Mouse (Mus musculus) gastrocnemius, postnatal 36 days (tissue): ENCODE measurements around the gene Olfr763. TPM values are rescaled to one million over a fixed set of nuclear protein-coding genes. Genes with fewer than 3 reads are reported as not detected.
"Not testable (repeated sequence)": the region's sequence is repeated elsewhere in the genome, so short reads cannot be mapped to it uniquely, and the experiment has no call there.

Experiments
- DNase-seq, 2 experiments: peaks; one replicate each; pipeline ENCODE4 v3.0.0; 2022
- intact Hi-C: fragments of 180-260 bp; cut with DNase I; formaldehyde crosslinking; loops from one replicate; pipeline ENCODE4 v1.15.1; 2025
- long read RNA-seq, 2 experiments: library from polyadenylated mRNA; stranded (forward); transcript quantifications; one replicate each; pipeline ENCODE4 v2.0.0; 2021
- total RNA-seq, 2 experiments: library from RNA; stranded (reverse); gene quantifications; 2 replicates each; pipeline ENCODE4 v1.2.3; 2021

Gene Olfr763
- total RNA-seq = not detected
- long read RNA-seq, experiment 1 = 0 reads
- long read RNA-seq, experiment 2 = 0 reads

DNA sequence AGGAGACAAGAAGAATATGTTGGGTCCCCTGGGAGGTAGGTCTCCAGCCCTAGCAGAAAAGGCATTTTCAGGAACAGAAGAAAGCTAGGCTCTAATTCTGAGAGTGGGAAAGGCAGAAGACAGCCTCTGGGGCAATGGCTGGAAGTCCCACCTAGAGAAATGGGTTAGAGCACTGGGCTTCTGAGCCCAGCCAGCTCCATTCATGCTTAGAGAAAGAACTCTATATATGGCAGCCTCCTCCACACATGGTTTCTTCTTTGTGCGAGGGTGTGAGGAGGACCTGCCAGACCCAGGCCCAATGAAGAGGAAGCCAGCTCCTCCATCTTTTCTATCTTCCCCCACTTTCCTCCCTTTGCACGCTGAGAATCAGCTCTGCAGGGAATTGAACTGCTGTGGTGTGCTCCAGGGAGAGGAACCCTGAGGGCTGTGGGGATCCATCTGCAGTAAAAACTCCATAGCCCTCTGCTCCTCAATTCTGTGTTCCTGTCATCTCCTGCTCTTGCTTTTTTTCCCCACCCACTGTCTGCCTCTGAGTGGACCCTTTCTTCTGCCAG, at the start of gene Olfr763:
Olfr763 (plus strand) TSS at position 504 of the 554 bp plus-strand sequence.
- intact Hi-C loops = no loop called here

DNA sequence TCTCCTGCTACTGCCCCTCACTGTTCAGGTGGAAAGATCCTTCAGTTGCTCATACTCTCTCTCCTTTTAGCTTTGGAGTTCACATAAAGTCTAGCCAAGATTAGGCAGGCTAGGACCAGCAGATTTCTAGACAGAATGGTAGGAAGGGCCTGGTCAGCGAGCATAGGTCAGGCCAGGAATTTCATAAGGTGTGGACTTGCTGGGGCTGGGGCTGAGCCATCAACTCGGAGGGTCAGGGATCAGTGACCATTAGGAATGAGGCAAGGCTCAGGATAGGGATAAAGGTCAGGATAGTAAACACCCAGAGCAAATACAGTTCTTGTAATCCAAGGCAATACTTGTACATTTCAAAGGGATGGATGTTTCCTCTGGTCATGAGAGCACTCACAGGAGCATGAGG, 45.6 kb upstream of the Olfr763 start:
- no peak for DNase-seq
- intact Hi-C loops = no loop called here

More for the DNA sequence above, at the start of gene Olfr763:
- DNase-seq = no peak

DNA sequence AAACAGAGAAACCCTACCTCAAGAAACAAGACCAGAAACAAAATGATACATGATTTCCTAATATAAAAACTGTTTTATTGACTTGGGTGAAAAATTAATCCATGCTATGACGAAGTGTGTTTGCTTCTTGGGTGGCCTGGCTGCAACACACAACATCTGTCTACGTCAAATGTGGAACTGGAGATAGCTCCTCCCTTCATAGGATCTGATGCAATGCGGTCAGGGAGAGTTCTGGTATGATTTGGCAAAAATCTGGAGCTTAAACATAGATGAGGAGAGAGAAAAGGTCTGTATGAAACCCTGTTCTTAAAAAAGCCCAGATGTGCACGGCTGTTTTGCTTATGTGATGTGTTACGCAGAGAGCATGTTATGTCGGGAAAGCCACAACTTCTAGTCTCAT, 44.7 kb upstream of the Olfr763 start:
- intact Hi-C loops = no loop called here
- DNase-seq = no peak

DNA sequence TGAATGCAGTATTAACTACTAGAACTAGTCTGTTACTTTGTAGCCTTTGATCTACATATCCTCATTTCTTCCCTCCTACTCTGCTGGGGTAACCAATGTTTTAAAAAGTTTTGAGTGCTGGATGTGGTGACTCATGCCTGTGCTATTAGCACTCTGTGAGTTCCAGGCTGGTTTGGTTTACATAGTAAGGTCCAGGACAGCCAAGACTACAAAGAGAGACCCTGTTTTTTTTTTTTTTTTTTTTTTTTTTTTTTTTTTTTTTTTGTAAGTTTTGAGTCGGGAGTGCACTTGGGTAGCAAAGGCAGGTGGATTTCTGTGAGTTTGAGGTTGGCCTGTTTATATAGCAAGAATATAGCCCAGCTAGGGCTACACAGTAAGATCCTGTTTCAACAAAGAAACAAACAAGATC, 42.2 kb upstream of the Olfr763 start:
- intact Hi-C loops = no loop called here
- no peak for DNase-seq

DNA sequence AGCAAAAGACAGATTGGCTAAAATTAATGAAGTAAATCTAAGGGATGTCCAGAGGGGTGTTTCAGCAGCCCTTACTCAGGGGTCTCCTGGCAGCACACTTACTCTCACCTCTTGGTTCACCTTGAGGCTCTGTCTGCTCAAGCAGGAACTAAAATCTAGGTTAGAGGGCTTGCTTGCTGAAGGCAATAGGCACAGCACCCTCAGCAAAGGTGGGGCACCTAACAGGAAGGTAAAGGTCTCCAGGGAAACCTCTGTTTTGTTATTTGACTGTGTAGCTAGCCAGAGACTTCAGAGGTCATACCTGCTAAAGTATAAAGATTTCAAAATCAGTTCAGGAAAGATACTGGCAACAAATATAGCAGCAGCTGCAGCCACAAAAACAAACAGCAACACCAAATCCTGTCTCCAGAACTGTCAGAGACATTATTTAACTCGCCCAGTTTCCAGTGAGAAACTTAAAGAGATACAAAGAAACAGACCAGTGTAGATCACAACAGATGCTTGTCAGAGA, 39.8 kb upstream of the Olfr763 start:
- DNase-seq = no peak
- intact Hi-C loops = loop anchor here (10.0 kb wide), 1 partner anchor 126 kb away; no protein-coding TSS in a partner anchor

DNA sequence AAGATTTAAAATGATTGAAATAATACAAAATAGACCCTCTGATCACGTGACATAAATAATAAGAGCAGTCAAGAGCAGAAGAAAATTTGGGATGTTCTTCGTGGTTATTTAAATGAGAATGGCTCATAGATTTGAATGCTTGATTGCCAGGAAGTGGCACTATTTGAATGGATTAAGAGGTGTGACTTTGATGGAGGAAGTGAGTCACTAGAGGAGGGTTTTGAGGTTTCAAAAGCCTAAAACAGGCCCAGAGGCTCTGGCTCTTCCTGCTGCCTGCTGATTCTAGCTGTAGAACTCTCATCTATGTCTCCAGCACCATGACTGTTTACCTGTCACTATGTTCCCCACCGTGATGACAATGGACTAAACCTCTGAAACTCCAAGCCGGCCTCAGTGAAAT, 37.8 kb upstream of the Olfr763 start:
- no peak for DNase-seq
- intact Hi-C loops = loop anchor here (10.0 kb wide), 1 partner anchor 128 kb away; no protein-coding TSS in a partner anchor

DNA sequence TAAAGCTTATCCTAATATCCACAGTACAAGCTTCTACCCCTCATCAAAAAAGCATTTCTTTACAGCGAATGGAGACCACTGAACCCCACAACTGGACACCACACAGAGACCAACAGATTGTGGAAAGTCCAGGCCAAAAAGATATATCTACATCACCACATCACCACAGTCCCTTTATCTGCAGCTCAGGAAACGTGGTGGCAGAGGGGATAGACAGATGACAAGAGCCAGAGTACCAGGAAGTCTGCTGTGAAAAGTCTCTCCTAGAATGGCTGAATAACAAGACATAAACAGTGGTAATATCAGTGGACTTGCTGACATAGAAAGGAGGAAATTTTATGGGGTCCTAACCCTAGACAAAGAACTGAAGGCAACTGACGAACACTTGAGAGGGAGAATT, 34.2 kb upstream of the Olfr763 start:
- intact Hi-C loops = loop anchor here (10.0 kb wide), 1 partner anchor 132 kb away; no protein-coding TSS in a partner anchor
- DNase-seq = no peak

DNA sequence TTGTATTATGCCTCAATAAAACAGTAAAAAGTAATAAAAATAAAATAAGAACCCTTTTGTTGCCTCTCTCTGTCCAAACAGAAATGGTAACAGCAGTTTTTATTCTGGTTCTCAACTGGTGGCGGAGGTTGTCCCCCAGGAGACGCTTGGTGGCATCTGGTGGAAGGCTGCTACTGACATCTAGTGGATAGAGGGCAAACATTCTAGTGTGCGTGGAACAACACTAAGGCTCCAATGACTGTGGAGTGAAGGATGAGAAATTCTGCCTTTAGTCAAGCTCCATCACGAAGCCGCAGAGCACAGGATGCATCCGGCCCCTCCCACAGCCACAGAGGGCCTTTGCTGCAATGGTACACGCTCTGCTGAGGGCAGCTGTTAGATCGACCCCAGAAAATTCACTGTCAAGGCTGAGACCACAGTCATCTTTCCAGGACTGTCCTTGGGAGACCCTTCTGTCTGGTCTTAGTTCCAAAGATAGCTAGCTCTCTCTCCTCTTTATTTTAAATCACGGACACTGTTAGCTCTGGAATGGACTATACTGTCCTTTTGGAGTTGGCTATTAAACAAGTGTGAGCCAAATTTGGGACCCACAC, 33.0 kb upstream of the Olfr763 start:
- intact Hi-C loops = loop anchor here (10.0 kb wide), 1 partner anchor 133 kb away; no protein-coding TSS in a partner anchor
- DNase-seq = peak in 1 of 2 experiments; percentile 20

DNA sequence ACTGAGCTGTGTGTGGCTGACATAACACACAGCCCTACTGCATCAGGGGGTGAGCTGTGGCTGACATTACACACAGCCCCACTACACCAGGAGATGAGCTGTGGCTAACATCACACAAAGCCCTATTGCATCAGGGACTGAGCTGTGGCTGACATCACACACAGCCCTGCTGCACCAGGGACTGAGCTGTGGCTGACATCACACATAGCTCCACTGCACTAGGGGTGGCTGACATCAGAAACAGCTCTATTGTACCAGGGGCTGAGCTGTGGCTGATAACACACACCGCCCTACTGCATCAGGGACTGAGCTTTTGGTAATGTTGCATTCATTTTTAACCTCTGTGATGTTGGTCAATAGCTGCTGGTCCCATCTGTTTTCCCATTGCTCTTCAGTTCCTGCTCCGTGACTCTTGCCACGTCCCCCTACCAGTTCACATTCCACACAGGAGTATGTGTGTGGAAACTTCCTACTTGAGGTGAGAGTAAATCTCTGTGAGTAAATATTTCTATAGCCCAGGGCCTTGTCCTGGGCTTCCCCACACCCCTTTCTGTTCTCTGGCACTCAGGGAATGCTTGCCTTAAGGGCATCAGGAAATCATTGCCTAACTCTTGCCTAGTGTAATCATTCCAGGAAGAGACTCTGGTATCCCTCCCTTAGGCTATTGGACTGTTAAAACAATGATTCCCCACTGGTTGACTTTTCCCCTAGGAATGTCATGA, 29.8 kb upstream of the Olfr763 start:
- intact Hi-C loops = no loop called here
- no peak for DNase-seq

DNA sequence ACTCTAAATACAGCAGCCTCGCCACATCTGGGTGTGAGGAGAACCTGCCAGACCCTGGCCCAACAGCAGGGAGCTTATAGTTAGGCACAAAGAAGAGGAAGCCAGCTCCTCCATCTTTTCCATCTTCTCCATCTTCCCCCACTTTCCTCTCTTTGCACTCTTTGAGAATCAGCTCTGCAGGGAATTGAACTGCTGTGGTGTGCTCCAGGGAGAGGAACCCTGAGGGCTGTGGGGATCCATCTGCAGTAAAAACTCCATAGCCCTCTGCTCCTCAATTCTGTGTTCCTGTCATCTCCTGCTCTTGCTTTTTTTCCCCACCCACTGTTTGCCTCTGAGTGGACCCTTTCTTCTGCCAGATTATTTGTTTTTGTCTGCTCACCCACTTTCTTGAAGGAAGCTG, 21.5 kb upstream of the Olfr763 start, which contains the start of gene Olfr9:
Olfr9 (plus strand) TSS at position 301 of the 400 bp plus-strand sequence.
- intact Hi-C loops, DNase-seq: not testable (repeated sequence)

DNA sequence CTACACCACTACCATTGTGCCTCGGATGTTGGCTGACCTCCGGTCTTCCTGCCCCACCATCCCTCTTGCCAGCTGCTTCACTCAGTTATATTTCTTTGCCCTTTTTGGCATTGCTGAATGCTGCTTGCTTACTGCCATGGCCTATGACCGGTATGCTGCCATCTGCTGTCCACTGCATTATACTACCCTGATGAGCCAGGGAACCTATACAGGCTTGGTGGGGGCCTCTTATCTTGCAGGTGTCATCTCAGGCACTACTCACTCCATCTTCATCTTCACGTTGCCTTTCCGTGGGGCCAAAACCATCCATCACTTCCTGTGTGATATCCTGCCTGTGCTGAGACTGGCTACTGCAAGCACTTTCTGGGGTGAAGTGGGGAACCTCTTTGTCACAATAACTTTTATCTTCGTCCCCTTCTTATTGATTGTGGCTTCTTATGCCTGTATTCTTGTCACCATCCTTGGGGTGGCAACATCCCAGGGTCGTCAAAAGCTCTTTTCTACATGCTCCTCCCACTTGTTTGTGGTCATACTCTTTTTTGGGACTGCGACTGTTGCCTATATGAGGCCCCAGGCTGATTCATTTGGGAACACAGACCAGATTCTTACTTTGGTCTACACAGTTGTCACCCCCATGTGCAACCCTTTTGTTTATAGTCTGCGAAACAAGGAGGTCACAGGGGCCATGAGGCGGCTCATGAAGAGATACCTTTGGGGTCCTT, 20.3 kb upstream of the Olfr763 start:
- intact Hi-C loops, DNase-seq: not testable (repeated sequence)

DNA sequence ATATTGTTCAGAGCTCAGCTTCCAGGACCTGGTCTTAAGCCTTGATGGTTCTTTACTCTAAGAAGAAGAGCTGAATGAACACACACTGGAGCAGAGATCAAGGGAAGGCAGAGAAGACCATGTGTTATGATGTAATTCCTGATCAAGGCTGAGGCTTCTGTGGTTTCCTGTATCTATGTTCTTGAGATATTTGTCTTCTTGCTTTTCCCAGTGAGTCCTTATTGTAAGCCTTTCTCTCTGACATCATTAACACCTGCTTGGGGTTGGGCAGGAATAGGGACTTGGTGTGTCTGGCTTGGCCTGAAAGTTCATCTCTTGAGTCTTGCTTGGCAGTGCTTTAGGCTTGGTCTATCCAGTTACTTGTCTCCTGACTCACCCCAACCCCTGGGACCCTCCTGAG, 19.6 kb upstream of the Olfr763 start:
- DNase-seq = no peak
- intact Hi-C loops = no loop called here

DNA sequence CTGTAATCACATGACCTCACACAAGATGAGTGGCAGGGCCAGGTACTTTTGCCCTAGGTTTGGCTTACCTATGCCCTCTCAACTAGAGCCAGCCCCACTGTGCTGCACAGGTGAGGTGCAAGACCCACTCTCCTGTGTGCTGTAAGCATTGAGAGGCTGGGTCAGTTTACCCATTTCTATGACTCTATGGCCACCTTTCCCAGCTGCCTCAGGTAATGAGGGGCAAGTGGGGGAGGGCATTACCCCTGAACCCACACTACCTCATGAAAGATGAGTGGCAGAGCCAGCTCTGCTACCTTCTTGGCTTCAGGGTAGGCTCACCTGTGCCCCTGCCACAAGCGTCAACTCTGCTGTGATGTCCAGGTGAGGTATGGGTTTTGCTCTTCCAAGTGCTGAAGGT, 14.8 kb upstream of the Olfr763 start:
- intact Hi-C loops = no loop called here
- DNase-seq = no peak

DNA sequence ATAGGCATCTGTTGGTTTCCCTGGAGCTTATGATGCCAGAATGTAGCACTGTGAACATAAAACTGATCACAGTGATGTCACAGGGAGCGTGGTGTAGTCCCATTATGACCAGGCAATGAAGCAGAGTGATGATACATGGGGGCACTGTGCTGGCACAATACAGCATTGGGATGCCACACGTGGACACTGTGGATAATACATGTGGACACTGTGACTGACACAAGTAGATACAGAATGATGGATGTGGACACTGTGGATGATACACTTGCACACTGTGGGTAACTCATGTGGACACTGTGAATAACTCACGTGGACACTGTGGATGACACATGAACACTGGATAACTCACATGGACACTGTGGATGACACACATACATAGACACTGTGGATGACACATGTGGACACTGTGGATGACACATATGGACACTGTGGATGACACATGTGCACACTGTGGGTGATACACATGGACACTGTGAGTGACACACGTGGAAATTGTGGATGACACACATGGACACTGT, 14.0 kb upstream of the Olfr763 start:
- no peak for DNase-seq
- intact Hi-C loops = no loop called here

DNA sequence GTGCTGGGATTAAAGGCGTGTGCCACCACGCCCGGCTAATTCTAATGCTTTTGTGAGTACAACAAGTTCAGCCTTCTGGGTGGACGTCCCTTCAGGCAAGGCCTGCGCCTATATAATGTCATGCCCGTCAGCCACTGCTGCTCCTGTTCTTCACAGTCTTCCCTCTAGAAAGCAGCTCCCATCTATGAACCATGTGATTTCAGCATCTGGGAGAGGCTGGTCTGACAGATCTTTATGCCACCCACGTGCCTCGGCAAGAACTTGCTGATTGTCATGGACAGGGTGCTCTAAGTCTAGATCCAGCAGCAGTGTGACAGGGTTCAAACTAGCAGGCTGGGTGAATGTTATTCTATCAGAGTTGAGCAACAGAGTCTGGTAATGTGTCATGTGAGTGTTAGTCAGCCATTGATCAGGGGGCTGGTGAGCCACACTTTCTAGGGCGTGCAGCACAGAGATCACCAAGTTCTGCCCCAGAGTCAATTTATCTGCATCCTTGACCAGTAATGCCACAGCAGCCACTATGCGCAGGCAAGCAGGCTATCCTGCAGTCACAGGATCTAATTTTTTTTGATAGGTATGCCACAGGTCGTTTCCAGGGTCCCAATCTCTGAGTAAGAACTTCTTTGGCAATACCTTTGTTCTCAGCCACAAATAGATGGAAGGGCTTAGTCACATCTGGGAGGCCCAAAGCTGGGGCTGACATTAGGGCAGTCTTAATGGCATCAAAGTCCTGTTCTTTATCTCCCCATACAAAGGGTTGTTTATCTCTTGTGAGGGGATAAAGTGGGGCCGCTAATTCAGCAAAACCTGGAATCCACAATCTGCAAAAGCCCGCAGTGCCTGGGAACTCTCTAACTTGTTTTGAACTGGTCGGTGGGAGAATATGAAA, 6.3 kb upstream of the Olfr763 start:
- DNase-seq = no peak
- intact Hi-C loops = no loop called here

DNA sequence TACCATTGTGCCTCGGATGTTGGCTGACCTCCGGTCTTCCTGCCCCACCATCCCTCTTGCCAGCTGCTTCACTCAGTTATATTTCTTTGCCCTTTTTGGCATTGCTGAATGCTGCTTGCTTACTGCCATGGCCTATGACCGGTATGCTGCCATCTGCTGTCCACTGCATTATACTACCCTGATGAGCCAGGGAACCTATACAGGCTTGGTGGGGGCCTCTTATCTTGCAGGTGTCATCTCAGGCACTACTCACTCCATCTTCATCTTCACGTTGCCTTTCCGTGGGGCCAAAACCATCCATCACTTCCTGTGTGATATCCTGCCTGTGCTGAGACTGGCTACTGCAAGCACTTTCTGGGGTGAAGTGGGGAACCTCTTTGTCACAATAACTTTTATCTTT, 920 bp downstream of the Olfr763 start:
- intact Hi-C loops = not testable (repeated sequence)

DNA sequence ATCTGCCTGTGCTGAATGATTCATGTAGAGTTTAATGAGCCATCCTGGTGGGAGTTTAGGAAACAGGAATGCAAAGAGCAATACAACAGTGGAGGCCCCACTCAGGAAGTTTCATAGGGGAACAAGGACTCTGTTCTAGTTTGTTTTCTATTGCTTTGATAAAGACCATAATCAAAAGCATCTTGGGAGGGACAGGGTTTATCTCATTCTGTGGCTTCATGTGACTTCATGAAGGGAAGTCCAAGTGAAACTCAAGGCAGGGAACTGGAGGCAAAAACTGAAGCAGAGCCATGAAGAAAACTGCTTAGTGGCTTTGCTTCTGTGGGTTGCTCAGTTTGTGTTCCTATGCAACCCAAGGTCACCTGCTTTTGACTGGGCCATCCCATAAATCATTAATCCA, 3.9 kb downstream of the Olfr763 start:
- no peak for DNase-seq
- intact Hi-C loops = no loop called here

More for the DNA sequence above, 920 bp downstream of the Olfr763 start:
- not testable (repeated sequence) for DNase-seq

DNA sequence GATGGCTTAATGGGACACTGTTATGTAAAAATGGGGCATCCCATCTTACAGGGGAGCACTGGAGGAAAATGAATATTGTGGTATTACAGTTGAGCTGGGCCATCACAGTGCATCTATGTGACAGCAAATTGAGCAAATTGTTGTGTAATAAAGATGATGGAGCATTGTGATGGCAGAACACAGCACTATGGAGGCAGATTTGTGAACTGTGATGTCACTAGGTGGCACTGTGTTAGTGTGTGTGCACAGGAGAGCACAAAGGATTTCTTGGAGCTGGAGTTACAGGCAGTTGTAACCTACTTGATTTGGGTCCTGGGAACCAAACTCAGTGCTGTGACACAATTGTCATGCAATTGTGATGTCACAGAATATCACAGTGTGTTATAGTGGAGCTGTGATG, 12.7 kb downstream of the Olfr763 start:
- DNase-seq = no peak
- intact Hi-C loops = no loop called here

DNA sequence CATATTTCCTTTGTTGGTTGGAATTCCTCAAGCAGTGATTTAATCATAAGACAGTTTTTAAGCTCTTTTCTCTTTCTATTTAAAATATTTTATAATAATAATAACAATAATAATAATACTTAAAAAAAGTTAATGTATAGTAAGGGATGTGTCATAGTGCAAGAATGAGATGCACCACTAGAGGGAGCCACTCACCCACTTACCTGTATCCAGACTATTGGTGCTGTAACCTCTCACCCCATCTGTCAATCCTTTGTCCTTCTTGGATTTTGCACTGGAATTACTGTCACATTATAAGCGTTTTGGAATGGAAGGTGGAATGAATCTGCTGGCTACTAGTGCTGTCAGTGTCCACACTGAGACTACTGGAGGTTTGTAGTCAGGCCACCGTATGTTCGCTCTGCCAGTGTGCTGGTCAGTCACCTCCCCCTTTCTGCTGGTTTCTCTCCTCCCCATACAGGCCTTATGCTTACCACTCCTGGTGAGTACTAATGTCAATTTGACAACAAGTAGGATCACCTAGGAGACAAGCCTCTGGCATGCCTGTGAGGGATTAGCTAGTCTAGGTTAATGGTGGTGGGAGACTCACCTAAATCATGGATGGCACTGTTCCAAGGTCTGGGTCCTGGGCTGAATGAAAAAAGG, 15.5 kb downstream of the Olfr763 start:
- intact Hi-C loops = no loop called here
- DNase-seq = no peak
